Mouse (Mus musculus): ENCODE results near the gene Pacsin2.

DNA sequence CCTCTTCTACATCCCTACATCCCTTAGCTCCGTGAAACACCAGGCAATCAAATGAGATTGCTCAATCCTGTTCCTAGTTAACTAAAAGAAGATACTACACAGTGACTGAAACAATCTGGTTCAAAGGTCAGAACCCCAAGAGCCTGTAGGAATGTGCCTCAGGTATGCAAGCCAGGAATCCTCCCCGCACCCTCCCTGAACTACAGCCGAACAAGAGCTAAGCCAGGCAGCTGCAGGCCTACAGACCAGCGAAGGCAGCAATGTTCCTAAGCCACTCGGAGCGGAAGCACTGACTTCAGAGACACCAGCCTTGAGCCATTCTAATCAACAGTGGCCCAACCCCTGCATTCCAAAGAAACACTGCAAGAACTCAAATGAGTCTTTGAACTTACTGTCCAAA lies 20.0 kb downstream of the Pacsin2 start:
- TF ChIP-seq CTCF (IDR thresholded peaks at IDR 0.05; ENCODE audit: borderline replicate concordance, control insufficient read depth, extremely low read depth, insufficient read depth, low read length, poor library complexity) (no peak), POLR2A (IDR thresholded peaks at IDR 0.05; ENCODE audit: control insufficient read depth, extremely low read depth, insufficient read depth, low read length, poor library complexity) (no peak)

Data from thymus, adult 2 months (tissue).